Mouse (Mus musculus) ES-E14 (cell line): ENCODE measurements around the gene Ephb1.

Experiments
- CHD2 ChIP-seq: IDR thresholded peaks from 2 replicates; pipeline ENCODE4 v1.6.1; 2014; ENCODE audit warnings: mild to moderate bottlenecking, low read depth, low read length, inconsistent platforms
- HCFC1 ChIP-seq: IDR thresholded peaks from 2 replicates; pipeline ENCODE4 v1.6.1; 2012; ENCODE audit warnings: low read length, inconsistent platforms, borderline replicate concordance; ENCODE audit not compliant: insufficient read depth
- MAFK ChIP-seq: IDR thresholded peaks from 2 replicates; pipeline ENCODE4 v1.6.1; 2014; ENCODE audit warnings: mild to moderate bottlenecking, low read depth, low read length, inconsistent platforms; ENCODE audit not compliant: insufficient read depth
- ZC3H11A ChIP-seq: IDR thresholded peaks from 2 replicates; pipeline ENCODE4 v1.6.1; 2012; ENCODE audit warnings: low read depth, mild to moderate bottlenecking, inconsistent platforms, low read length, borderline replicate concordance

DNA sequence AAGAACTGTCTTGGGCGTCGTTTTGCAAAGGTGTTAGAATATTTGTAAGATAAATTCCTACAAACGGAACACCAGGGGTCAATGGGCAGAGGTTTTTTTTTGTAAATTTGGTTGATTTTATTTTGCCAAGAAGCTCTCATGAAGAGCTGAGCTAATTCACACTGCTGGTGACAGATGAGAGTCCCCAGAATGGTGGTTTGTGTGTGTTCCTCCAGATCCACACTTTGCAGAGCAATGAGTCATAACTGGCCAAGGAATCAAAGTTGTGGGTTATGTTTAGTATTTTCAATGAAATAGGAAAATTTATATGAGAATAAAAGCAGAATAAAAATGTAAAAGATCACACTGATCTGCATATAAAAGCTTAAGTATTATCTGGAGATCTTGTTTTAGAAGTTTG, 60.9 kb downstream of the Ephb1 start:
- TF ChIP-seq MAFK (no peak), ZC3H11A (no peak), HCFC1 (no peak), CHD2 (no peak)
